Mouse (Mus musculus): ENCODE measurements around the gene Rnf115.
"Not testable (repeated sequence)": the region's sequence is repeated elsewhere in the genome, so short reads cannot be mapped to it uniquely, and the experiment has no call there.

Gene Rnf115

DNA sequence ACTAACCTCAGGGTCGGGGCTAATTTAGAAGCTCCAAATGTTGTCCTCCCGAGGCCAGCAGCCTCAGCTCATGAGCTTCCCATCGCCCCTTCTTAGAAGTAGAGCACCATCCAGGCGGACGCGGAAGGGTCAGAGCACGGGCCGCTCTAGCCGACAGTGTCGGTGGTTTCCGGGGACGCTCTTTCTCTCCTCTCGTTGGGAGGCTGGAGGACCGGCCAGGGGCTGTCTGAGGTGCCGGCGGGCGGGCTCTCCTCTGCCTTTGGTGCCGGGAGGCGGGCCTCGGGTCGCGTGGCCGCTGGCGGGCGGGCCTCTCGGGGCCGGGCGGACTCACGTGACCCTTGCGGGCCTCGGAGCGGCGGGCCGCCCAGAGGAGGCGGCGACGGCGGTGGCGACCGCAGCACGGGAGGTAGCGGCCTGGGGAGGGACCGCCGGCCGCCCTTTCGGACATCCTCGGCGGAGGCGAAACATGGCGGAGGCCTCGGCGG is at the start of gene Rnf115, which contains the start of gene Polr3c:
TSS of gene Rnf115 (plus strand) at position 322 of the 485 bp plus-strand sequence.
TSS of gene Polr3c (minus strand) at position 286 of the 485 bp plus-strand sequence.
- DNase-seq (ENCODE audit: low spot score), result peak; percentile 93

DNA sequence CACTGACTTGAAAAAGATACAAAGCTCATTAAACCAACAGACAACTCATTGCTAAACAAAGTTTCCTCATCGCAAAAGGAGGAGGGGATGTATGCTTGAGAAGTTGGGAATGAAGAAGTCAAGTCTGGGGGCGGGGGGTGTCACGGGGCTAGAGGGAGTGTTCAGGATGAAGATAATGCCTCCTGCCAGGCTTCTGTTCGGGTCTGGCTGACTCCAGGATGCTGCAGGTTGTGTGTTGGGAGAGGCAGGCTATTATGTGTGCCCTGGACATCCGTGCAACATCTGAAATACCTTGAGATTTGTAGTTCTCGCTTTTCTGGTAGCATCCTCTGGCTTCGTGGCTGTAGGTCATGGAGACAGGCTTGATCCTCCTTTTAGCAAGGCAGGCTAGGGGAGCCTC is 49.0 kb upstream of the Rnf115 start:
- DNase-seq (ENCODE audit: low spot score), result no peak

DNA sequence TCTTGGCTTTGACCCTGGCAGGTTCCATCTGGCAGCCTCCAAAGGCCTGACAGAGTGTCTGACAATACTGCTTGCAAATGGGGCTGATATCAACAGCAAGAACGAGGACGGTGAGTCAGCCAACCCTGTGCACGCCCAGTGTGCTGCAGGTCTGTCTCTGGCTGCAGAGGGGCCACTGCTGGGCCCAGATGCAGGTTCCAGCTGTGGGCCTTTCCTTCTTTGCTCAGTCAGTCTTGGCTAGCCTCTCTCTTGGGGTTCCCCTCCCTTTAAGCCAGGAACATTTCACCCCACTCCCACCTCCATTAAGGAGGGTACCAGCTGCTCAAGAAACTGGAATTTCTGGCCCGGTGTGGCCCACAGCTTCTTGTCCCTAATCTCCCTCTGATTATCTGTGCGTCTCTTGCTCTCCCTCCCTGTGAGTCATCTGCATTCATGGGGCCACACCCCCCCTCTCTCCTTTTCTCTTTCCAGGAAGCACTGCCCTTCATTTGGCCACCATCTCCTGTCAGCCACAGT is 48.2 kb upstream of the Rnf115 start:
- DNase-seq (ENCODE audit: low spot score), result no peak

DNA sequence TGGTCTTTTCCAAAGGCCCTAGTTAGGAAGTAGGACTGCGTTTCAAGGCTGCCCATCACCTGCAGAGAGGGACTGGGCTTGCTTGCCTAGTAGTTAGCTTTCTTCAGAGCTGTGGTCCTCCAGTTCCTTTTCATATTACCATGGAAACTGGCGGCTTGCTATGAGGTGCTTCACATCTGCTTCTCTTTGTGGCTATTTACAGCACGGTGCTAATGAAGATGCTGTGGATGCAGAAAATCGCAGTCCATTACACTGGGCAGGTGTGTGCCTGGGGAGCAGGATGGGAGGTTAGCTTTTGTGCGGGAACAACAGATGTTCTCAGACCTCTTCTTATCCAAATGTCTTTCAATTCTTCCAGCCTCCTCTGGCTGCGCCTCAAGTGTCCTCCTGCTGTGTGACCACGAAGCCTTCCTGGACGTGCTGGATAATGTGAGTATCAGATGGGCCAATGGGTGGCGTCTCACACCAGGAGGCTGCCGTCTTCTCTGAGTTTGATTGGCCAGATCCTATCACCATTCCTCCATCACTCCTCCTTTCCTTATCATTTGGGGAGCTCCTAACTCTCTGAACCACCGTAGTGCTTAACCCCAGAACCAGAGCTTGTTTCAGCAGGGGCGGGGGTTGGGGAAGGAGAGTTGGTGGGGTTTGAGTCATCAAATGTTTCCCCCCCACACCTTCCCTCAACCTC is 47.1 kb upstream of the Rnf115 start:
- no peak for DNase-seq (ENCODE audit: low spot score)

DNA sequence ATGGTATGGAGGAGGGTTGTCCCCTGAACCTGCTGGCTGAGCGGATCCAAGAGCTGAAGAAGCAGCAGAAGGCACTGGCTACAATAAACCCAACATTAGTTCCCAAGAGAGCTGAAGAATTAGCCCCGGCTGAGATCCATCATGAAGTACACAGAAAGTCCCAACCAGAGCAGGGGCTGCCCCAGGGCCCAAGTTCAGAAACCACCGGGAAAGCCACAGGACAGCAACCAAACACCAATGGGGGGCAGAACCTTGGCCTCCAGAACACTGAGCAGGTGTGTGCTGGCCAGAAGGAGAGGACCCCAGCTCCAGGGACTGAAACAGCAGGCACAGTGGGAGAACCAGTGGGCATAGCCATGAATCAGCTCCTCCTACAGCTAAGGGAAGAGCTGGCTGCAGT is 44.0 kb upstream of the Rnf115 start:
- DNase-seq (ENCODE audit: low spot score), result no peak

DNA sequence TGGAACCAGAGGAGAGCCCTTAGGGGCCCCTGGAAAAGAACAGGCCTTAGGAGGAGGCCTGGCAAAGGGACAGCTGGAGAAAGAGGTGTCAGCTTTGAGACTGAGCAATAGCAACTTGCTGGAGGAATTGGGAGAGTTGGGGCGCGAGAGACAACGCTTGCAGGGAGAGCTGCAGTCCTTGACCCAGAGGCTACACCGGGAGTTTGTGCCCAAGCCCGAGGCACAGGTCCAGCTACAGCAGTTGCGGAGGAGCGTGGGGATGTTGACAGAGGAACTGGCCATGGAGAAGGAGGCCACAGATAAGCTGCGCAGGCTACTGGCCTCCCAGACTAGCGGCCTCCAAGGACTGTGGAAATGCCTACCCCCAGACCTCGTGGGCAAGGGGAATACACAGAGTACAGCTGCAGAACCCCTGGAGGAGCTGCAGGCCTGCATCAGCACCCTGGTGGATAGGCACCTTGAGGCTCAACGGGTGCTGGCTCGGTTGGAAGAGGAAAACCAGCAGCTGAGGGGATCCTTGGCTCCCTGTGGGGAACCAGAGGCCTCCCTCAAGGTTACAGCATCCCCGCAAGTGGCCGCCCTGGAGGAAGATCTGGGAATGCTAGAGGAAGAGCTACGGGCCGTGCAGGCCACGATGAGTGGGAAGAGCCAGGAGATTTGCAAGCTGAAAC is 43.2 kb upstream of the Rnf115 start:
- no peak for DNase-seq (ENCODE audit: low spot score)

DNA sequence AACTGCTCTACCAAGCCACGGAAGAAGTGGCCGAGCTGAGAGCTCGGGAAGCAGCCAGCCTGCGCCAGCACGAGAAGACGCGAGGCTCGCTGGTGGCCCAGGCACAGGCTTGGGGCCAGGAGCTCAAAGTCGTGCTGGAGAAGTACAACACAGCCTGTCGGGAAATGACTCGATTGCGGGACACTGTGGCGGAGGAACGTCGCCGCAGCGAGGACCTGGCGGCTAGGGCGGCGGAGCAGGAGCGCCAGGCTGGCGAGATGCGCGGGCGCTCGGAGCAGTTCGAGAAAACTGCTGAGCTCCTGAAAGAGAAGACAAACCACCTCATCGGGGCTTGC is 42.7 kb upstream of the Rnf115 start:
- DNase-seq (ENCODE audit: low spot score), result no peak

DNA sequence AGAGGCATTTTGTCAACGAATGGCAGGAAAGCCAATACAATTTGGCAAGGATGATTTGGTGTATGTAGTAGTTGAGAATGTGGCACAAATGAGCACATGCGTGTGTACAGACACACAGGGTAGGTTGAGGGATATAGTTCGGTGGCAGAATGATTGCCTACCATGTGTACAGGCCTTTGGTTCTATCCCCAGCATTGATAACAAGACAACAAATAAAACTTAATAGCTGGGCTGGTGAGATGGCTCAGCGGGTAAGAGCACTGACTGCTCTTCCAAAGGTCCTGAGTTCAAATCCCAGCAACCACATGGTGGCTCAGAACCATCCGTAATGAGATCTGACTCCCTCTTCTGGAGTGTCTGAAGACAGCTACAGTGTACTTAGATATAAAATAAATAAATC is 41.4 kb upstream of the Rnf115 start:
- DNase-seq (ENCODE audit: low spot score), result not testable (repeated sequence)

DNA sequence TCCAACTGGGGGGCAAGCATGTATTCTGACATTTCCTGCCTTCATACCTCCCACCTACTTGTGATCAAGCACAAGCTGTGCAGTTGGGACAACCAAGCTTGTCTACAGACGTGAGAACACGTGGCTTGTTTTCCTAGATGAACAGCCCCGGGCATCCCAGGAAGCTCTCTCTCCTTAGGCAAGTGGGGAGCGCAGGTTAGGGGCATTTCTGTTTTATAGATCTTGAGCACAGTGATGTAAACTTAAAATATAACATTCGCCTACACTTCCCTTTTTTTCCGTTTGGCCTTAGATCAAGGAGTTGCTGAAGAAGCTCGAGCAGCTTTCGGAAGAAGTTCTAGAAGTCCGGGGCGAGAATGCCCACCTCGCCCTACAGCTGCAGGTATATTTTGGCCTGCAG is 38.6 kb upstream of the Rnf115 start:
- no peak for DNase-seq (ENCODE audit: low spot score)

DNA sequence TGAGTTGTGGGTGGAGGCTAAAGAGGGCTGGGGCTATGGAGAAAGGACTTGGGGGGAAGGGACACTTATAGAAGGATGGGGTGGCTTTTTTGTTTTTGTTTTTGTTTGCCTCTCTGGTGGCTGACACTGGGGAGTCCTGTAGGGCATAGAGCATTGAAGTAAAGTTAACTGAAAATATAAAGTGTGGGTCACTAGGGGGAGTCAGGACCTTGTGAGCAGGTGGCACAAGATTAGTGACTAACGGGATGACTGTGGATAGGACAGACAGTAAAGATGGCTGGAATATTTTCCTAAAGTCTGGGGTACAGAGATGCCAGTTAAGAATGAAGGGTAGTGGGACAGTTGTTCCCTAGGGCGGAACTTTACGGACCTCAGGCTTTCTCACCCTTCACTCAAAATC is 37.2 kb upstream of the Rnf115 start:
- no peak for DNase-seq (ENCODE audit: low spot score)

DNA sequence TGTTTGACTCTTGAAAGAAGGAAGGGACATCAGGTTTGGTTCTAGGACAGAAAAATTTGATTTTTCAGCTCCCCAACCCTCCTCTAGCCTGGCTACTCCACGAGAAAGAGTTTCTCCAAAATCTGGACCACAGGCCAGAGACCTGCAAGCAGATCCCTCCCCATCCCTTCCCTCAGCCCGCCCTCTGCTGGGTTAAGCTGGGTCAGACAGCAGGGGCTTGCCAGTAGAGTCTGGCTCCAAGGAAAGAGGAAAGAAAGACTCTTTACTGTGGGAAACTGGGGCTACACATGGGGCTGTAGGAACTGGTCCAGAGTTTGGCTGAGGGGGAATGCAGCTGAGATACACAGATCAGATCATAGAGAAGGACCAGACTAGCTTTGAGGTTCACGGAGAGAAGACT is 35.0 kb upstream of the Rnf115 start:
- no peak for DNase-seq (ENCODE audit: low spot score)

DNA sequence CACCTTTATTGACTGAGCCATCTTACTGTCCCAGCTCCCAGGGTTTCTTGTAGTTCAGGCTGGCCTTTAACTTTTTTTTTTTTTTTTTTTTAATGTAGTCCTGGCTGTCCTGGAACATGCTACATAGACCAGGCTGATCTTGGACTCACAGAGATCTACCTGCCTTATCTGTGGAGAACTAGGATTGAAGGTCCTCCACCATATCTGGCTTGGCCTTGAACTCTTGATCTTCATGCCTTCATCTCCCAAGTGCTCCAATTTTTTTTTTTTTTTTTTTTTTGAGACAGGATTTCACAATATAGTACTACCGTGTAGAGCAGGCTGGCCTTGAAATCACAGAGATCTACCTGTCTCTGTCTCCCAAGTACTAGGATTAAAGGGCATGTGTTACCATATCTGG is 33.9 kb upstream of the Rnf115 start:
- no peak for DNase-seq (ENCODE audit: low spot score)

DNA sequence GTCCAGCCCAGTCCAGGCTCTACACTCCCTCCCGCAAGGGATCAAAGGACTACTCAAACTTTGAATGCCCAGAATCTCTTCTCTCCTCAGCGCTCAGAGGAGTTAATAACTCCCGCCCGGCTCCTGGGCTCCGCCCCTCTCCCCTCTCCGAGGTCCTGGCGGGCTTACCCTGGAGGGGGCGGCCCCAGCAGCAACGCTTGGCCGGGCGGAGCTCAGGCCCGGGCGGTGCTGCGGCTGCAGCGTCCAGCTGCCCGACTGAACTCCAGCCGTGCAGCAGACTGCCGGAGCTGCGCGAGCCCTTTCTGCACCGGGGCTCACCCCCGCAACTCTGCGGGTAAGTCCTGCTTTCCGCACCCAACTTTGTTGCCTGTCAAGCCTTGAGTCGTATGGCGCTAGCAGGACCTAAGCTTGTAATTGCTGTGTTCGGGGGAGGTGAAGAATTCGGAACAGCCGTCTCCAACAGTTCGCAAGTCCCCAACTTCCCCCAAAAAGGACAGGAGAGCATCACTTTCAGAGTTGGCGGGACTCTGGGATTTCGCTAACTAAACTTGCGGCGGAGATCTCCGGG is 31.2 kb upstream of the Rnf115 start, which contains the start of gene Pias3:
TSS of gene Pias3 (plus strand) at position 187 of the 568 bp plus-strand sequence.
- no peak for DNase-seq (ENCODE audit: low spot score)

DNA sequence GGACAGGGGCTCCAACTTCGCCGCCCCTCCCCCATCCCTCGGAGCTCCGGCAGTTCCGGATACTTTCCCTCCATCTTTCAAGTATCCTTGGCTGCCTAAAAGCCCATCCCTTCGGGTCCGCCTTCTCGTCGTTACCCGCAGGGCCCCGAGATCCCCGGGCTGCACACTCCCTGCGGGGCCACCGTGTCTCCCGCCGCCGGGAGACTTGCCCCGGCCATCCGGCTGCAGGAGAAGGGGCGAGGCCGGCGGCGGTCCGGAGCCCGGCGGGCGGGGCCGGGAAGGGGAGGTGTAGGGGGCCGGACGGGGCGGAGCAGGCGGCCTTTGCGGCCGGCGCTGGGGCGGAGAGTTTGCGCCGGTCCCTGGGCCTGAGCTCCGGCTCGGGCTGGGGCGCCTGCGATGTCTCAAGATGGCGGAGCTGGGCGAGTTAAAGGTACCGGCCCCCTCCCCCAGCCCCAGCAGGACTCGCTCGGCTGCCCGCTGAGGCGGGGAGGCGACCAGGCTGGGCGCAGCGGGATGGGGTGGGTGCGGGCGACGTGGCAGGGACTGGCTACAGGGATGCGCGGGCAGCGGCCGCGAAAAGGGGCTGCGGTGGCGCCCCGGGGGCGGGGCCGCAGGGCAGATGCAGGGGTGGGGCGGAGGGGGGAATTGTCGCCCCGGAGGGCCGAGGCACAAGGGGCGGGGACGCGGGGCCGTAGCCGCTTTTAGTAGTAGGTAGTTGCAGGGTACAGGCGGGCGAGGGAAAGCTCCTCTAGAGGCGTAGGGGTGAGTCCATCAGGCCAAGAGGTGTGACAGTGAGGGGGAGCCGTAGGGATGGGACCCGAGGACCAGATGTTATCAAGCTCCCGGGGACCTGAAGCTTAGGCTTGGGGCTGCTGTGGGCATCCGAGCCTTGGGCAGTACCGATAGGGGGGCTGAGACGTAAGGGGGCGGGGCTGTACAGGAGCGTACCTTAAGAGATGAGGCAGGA is 30.4 kb upstream of the Rnf115 start:
- DNase-seq (ENCODE audit: low spot score), result peak; percentile 63

DNA sequence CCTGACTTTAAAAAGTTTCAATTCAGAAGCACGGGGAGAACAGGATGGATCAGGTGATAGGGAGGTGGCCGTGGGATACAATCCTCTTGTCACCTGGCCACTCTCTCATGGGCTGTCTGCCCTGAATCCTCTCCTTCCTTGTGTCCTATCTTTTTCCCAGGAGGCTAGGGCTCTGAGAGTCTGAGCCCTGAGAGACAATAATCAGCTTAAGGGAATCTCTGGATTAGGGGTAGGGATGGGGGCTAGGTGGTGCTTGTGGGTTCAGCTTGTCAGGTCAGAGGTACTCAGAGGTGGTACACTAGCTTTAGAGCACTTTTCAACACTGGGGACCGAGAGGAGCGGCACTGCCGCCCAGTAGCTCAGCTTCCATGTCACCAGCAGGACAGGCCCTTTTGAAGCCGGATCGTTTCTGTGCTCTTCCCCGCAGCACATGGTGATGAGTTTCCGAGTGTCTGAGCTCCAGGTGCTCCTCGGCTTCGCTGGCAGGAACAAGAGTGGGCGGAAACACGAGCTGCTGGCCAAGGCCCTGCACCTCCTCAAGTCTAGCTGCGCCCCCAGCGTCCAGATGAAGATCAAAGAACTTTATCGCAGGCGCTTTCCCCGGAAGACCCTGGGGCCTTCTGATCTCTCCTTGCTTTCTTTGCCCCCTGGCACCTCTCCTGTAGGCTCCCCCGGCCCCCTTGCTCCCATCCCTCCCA is 28.3 kb upstream of the Rnf115 start:
- DNase-seq (ENCODE audit: low spot score), result no peak

DNA sequence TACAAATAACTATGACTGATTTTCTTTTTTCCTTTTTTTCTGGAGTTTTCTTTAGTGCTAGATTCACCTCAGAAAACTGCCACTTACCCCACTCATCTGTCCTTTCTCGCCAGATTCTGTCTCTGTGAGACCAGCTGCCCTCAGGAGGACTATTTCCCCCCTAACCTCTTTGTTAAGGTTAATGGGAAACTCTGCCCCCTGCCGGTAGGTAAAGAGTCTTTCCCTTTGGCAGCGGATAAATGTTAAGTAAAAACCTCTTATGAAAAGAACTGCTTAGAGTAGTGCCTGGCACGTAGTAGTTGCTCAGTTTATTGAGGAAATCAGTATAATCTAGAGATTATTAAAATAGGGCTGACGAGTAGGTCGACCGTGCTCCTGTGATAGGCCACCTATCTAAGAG is 27.1 kb upstream of the Rnf115 start:
- DNase-seq (ENCODE audit: low spot score), result no peak

DNA sequence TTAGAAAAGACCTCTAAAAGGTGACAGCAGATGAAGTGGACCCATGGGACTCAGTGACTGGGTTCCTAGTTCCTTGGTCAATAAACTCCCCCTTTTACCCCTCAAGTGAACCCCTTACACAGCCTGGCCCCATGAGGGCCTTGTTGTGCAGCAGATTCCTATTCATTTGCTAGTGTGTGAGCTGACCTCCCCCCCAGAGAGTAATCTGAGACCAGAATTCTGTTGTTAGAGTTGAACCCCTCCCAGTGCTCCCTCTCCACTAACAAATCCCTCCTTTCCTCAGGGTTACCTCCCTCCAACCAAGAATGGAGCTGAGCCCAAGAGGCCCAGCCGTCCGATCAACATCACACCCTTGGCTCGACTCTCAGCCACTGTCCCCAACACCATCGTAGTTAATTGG is 26.5 kb upstream of the Rnf115 start:
- no peak for DNase-seq (ENCODE audit: low spot score)

DNA sequence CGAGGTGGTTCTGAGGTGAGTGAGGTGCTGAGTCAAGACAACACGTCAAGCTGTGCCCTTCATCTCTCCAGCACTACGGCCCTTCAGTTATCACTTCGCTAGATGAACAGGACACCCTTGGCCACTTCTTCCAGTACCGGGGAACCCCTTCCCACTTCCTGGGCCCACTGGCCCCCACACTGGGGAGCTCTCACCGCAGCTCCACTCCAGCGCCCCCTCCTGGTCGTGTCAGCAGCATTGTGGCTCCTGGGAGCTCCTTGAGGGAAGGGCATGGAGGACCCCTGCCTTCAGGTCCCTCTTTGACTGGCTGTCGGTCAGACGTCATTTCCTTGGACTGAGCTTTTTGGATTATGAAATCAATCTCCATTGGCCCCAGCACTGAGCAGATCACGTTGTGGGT is 22.7 kb upstream of the Rnf115 start:
- DNase-seq (ENCODE audit: low spot score), result no peak

DNA sequence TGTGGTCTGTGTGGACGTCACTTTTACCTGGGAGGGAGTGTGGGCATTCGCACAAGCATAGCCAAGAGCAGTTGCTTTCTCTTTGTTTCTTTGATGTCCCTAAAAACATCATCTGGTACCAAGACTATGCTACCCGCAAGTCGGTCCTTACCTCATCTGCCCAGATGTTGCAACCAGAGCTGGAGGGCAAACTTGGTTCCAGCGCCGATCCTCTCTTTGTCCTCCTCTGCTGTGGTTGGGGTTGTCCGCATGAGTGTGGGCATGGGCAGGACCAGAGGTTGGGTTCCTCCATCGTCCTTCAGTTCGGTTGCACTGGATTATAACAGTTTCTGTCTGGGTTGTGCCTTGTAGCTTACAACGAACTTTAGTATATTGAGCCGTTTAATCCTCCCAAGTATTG is 21.2 kb upstream of the Rnf115 start:
- no peak for DNase-seq (ENCODE audit: low spot score)

DNA sequence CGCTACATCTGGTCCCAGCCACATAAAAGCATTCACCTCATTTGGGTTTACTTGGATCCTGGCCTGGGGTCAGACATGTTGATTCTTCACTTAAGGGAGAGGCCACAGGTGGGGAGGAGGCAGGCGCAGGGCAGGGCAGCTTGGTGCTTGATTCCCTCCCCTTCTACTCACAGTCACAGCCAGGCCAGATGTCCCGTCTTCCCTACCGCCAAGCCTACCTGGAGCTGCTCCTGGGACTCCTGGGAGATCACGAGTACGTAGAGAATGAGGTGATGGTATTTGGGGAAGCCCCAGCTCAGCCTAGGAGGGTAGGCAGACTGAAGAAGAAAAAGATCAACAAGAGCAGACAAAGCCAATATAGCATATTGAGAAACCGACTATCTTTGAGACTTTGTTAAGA is 20.5 kb upstream of the Rnf115 start:
- DNase-seq (ENCODE audit: low spot score), result no peak

DNA sequence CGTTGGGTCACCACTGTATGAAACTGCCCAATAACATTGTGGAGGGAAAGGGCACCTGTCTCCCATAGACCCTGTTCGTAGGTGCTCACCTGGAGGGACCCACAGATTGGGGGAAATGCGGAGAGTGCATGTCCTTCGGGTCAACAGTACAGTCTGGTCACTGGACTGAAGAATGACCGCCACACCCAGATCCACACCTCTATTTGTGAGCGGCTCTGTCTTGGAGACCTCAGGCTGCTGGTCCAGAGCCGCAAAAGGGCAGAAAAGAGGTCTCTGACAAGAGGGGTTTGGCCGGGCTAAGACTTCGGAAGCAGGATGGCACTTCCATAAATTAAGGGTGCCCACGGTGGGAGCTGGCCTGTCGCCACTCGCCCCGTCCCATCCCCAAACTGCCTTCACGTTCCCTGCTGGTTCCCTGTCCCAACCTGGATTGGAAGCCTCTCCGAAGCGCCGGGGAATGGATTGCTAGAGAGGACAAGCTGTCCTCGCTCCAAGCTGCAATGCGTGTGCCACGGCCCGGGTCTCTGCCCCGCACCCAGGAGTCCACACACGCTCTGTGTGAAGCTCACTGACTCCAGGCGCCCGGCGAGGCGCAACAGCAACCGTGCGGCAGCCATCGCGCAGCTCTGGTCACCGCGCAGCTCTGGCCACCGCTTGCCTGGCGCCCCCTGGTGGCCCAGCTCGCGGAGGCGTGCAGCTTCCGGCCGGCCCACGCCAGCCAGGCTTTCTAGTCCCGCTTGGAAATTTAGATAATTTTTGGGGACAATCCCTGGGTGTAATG is 19.4 kb upstream of the Rnf115 start, which contains the start of gene Nudt17:
TSS of gene Nudt17 (minus strand) at position 660 of the 781 bp plus-strand sequence.
- peak; percentile 68 for DNase-seq (ENCODE audit: low spot score)
